Mouse (Mus musculus) large intestine, adult 2 months (tissue): ENCODE results near the gene Ddx5. TPM values are rescaled to one million over a fixed set of nuclear protein-coding genes. Genes with fewer than 3 reads are reported as not detected.
"Not testable (repeated sequence)": the region's sequence is repeated elsewhere in the genome, so short reads cannot be mapped to it uniquely, and the experiment has no call there.

Source experiments
- DNase-seq: peaks from one replicate; pipeline ENCODE4 v3.0.0-alpha.2; 2012; ENCODE audit warnings: low read depth, low spot score
- WGBS: fragments of 180-500 bp; shearing (Covaris S2); methylation state at CpG from one replicate; pipeline ENCODE4 v1.1.7; 2018; 5-methylcytosine and 5-hydroxymethylcytosine counted together
- polyA plus RNA-seq: library from polyadenylated mRNA; depleted of rRNA; stranded (reverse); fragments of >200 nt; gene quantifications from 2 replicates; pipeline ENCODE4 v1.2.3, GENCODE M21; 2012; rRNA removed

The Ddx5 gene
- 146 and 237 TPM in 2 replicates for polyA plus RNA-seq

DNA sequence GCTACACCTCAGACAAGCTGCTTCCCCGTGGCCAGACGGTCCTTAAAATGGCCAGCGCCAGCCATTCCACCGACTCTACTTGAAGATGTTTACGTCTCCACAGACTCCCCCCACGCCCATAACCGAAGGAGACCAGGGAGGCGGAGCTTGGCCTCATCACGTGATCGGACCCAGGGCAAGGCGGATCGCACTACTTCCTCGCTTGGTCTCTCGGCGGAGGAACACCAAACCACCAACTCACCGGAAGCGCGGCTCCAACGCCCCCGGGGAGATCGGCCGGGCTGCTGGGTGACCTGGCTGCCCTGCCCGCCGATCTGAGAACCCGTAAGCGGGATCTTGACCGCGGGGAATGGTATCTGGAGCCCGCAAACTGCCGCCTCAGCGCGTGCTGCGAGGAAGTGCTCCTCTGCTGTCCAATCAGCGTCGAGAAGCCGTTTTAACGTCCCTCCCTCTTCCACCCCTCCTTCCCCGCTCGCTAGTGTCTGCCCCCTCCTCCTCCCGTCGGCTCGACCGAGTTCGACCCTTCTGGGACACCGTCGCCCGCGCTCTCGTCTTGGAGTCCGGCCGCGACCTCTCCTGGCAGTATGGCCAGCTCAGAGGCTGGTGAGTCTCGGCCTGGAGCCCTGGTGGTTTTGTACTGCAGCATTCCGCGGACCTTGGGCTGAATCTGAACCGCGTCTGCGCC, at the start of gene Ddx5, which contains the start of gene Cep95:
Gene Ddx5, minus strand, starts transcription at position 411 of the 685 bp plus-strand sequence.
Gene Cep95, plus strand, starts transcription at position 478 of the 685 bp plus-strand sequence.
- DNase-seq = peak; percentile 93
- WGBS = under 1% methylated on average over 58 of the region's 58 CpGs

DNA sequence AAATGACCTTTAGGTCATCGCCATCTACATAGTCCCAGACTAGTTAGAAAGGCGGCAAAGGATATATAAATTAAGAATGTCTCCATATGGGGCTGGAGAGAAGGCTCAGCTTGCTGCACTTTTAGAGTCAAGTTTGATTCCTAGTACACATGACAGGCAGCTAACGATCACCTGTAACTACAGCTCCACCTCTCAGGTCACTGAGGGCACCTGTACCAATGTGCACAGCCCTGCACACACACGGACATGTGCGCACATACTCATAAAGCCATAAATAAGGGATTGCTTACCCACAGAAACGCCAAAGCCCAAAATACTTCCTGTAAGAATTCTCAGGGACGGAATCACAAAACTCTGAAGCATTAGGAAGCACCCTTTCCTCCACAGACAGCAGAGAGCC, 39.1 kb upstream of the Ddx5 start:
- WGBS = 42% methylated on average over 7 of the region's 7 CpGs
- no peak for DNase-seq

DNA sequence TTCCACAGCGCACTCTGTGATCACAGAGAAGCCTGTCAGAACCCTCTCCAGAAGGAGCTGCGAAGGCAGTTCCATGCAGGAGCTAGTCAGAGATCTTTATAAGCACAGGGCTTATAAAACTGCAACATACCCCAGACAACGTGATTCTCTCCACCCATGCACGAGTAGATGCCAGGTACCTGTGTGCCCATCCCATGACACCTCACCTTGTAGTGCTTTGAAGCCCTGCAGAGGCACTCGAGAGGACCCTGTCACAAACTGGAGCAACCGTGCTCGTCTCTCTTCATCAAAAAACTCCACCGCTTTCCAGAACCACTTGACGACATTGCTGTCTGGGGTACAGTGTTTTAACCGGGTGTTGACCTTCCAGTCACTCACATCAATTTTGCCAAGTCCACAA, 35.4 kb upstream of the Ddx5 start:
- no peak for DNase-seq
- 89% methylated on average over 10 of the region's 10 CpGs for WGBS

DNA sequence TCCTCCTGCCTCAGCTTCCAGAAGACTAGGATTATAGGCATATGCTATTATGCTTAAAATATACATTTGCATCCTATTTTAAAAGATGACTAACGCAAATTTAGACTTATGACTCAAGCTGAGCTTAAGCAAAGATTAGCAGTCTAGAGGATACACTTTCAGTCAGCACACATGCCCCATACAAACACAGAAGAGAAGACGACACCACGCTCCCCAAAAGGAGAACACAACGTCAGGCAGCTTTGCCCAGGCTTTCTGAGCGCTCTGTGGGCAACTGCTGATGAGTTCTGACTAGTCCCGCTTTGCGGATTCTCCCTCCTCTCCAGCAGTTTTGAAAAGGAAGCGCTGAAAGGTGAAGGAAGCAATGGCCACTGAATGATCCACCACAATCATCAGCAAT, 34.8 kb upstream of the Ddx5 start:
- DNase-seq = no peak
- WGBS = 95% methylated on average over 8 of the region's 8 CpGs

DNA sequence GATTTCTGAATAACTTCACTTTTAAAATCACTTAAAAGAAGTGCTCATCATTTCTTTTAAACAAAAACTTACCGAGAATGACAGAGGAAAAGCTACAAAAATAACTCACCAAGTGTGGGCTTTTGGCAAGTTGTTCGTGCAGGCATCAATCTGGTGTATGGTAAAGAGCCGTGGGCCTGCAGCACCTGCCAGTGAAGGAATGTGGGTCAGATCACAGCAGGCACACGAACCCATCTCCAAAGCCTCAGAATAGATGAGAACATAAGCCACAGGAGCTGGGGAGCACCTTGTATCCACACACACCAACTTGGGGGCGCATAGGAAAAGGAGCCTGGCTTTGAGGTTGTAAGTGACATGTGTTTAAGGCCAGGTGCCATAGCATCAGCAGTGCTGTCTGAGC, 33.9 kb upstream of the Ddx5 start:
- DNase-seq = no peak
- WGBS = 83% methylated on average over 5 of the region's 5 CpGs

DNA sequence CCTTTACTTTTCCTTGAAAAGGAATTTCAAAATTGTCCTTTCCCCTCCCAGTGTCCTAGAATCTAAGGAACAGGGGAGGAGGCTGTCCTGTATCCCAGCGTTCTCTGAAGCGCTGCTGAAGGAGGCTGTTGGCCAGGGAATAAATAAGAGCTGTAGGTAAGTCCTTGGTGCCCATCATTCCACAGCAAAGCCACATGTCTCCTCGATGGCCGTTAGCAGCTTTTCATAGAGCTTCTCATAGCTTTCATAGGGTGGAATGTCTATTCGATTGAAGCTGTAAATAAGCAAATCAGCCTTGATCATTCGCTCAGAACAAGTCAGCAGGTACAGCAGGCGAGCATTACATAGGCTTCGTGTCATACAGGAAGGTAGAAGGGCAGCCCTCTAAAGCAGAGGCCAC, 33.5 kb upstream of the Ddx5 start:
- 92% methylated on average over 8 of the region's 8 CpGs for WGBS
- no peak for DNase-seq

DNA sequence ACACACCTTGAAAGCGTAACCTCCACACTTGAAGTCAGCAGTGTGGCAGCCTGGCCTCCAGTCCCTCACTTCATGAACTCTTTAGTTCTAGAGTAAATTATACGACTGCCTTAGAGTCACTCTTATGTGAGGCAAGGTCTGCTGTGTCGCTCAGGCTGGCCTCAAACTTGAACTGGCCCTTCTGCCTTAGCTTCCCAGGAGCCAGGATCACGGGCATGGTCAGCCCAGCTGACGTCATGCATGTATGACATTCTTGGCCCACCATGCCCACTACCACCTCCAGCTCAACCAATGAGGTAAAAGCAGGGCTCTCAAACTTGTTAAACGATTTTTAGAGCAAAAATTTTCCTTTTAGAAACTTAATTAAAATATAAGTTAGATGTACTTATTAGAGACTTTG, 32.4 kb upstream of the Ddx5 start:
- DNase-seq = no peak
- WGBS = 82% methylated on average over 6 of the region's 6 CpGs

DNA sequence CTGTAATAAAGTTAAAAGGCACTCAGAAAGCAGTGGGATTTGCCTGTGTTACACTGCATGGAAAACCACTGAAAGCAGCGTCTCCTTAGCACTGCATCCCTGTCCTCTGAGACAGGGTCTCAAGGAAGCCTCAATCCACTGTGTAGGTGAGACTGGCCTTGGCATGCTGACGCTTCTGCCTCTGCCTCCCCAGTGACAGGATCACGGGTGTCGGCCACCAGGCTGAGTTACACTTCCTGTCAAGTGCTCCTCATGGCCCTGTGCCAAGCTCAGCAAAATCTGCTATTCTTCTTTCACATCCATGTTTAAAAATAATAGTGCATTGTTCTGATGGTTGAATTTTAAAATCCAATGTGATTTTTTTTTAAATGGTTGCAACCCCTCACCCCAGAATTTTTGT, 32.0 kb upstream of the Ddx5 start:
- WGBS = 48% methylated on average over 4 of the region's 4 CpGs
- DNase-seq = no peak

DNA sequence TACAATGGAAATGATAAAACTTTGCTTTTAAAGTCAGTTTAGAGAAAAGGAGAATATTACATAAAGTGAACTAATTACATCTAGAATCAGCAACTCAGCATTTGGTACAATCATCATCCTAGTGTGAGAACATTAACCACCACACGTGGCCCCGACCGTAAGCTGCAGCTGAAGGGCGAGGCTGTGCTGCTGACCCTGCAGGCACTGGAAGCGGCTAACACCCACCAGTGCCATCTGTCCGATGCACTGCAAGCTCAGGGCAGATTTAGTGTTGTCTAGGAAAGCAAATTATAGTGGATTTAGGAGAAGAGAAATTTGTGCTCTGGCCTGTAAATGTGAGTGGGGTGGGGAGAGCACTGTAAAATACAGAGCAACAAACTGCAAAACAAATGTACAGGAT, 31.3 kb upstream of the Ddx5 start:
- no peak for DNase-seq
- WGBS = 74% methylated on average over 6 of the region's 6 CpGs

DNA sequence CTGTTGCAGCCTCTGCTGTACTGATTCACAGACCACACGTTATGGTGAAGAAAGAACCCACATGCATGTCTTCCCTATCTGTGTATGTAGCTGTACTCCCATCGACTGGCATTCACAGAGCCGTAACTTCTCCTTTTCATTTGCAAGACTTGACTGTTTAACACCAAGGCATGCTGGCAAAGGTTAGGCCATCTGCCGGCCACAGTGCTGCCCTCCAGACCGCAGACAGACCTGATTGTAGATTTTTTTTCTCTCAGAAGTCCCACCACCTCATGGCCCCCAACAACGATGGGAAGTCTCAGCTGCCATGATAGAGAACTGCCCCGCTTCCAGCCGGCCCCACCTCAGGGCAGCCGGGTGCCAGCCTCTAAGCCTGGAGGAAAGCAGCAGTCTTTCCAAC, 30.6 kb upstream of the Ddx5 start:
- DNase-seq = no peak
- 85% methylated on average over 9 of the region's 9 CpGs for WGBS

DNA sequence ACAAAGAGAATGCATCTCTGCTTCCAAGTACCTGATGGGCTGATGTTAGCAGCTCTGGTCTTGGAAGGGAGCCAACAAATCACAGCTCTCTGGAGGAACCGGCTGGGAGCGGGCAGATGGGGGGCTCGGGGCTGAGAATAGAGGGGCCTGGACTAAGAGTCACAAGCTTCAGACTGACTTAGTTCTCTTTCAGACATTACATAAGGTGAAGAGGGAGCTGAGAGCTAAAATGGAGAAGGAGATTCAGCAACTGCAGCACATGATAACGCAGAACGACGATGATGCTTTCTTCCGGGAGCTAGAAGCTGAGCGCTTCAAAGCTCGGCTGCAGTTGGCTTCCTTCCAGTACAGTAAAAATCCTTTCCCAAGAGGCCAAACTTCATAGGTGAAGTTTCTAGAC, 29.4 kb upstream of the Ddx5 start:
- DNase-seq = no peak
- 25% methylated on average over 9 of the region's 9 CpGs for WGBS

DNA sequence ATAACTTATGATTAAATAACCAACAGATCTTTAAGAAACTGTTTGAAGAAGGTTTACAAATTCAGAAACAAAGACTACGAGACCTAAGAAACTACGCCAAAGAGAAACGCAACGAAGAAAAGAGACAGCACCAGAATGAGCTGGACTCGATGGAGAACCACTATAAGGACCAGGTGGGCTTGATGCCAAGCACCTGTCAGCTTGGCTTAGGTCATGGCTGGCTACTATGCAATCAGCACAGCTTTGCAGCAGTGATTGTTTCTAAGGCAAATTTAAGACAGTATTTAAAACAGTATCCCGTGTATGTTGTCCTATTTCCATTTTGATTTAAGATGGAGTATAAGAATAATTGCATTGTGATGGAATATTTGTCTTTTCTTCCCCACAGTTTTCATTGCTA, 28.8 kb upstream of the Ddx5 start:
- 72% methylated on average over 6 of the region's 6 CpGs for WGBS

DNA sequence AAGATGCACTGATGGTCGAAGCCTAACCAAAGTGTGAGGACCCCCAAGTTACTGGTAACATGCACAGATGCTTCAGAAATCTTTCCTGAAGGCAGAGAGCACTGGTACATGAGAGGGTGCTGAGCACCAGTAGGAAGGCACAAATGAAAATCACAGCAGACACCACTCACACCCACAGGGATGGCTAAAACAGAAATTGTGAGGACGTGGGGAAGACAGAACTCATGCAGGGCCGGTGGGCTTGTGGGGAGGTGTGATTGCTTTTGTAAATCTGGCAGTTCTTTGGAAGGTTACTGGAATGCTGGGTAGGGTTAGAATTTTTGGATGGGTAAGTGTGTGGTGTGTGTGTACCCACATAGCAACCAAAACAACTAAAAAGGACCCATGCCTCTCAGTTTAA, 28.2 kb upstream of the Ddx5 start:
- WGBS = 94% methylated on average over 3 of the region's 3 CpGs
- DNase-seq = no peak

More for the DNA sequence above, 28.8 kb upstream of the Ddx5 start:
- DNase-seq = no peak

DNA sequence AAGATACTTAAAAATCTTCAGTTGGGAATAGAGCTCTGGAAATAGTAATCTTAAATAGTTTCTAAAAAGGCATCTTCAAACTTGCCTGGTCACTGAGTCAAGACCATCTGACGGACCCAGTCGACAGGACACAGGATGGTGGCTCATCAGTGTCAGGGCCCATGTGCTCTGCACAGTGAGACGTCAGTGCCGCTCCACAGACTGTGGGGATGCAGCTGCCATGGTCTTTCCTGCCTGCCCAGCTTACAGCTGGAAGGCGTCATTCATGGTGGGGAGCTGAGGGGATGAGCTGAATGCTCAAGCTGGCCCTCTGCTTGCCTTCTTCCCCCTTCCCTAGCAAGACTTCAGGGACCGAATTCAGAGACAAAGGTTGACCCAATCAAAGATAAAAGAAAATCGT, 27.3 kb upstream of the Ddx5 start:
- 86% methylated on average over 7 of the region's 7 CpGs for WGBS
- no peak for DNase-seq

DNA sequence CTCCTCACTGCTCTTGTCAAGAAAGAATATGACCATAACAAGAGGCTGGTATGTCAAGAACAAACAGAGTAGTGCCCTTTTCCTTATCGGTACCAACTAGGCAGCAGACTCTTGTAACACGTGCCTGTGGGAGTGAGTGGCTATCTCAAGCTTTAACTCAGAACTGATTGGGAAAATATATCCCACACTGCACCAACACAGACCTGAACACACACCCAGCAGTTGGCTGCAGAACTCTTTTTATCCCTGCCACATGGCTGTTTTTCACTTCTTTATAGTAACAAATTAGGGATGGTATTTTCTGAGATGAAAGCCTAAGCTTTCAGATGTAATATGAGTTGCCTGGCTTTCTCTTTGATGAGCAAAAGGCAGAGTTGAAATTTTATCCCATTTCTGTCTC, 26.8 kb upstream of the Ddx5 start:
- DNase-seq = no peak
- 88% methylated on average over 2 of the region's 2 CpGs for WGBS

DNA sequence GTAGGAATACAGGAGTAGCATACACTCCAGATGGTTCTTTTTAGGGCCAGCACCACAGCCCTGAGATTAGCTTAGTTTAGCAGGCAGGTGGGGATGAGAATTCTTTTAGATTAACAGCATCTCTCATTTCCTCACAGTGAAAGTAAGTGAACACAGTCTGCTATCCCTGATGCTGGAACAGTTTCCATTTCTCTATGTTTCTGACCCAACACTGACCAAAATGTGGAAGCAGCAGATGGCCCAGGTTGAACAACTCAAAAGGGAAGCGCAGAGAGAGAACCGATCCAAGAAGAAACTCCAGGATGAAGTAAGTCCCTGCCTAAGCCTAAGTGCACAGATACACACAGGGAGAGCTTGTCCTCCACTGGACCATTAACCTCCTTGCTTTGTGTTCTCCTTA, 26.3 kb upstream of the Ddx5 start:
- DNase-seq = no peak
- WGBS = 84% methylated on average over 2 of the region's 2 CpGs

DNA sequence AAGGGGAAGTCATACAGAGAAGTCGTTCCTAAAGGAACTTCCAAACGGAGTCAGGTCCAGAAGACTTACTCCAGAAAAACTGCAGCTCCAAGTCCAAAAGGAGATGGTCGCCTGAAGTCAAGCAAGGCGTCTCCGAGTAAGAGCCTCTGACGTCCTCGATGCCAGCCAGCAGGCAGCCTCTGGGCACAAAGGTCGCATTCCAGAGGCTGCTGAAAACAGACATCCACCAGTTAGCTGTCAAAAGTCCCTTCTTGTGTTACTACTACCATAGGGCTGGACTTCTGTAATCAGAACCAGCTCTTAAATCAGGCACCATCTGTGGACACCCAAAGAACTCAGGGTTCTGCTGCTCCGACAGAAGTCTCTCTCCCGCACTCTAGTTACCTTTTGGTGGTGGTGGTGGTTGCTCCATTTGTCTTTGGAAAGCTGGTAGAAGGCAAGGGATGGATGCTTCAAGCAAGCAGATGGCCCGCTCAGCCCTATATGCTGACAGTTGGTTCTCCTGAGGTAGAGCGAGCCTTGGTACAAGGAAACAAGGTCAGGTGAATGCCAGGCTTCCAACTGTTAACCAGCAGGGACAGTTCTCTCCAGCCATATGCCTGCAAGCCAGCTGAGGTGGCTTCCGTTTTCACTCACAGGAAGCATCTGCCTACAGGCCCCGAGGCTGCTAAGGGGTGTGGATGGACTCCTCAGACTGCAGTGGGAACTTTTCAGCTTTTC, 25.8 kb upstream of the Ddx5 start:
- DNase-seq = no peak
- 79% methylated on average over 14 of the region's 14 CpGs for WGBS

DNA sequence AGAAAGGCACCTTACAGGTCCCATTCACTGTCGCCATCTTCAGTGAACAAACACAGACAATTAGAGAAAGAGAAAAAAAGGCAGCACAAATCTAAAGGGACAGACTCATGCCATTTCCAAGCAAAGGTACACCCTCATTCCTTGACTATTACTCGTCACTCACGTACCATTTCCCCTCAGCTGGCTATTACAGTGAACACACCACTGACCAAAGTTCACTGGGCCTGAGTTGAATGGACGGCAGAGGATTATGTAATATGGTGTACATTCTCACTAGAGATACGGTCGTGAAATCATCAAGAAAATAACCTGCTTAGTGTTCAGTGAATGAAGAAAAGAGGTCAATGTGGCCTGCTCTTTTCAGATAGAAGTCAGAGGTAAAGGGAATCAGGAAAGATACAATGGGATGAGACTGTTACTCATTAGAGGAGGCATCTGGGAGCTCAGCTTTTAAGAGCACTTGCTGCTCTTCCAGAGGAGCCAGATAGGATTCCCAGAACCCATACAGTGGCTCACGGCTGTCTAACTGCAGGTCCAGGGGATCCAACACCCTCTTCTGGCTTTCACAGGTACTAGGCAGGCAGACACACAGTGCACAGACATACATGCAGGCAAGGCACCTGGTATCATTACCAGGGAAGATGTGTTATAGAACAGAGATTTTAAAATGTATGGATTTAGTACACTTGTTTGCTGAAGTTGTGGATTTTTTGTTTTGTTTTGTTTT, 23.6 kb upstream of the Ddx5 start:
- no peak for DNase-seq
- 52% methylated on average over 7 of the region's 7 CpGs for WGBS

DNA sequence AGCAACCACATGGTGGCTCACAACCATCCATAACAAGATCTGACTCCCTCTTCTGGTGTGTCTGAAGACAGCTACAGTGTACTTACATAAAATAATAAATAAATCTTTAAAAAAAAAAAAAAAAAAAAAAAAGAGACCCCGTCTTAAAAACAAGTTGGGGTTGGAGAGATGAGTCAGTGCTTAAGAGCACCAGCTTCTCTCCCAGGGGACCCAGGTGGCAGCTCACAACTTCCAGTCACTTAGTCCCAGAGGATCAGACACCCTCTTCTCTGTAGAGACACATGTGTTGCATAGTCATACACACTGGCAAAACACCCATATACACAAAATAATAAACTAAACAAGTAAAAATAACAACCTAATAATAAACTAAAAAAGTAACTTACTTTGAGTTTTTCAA, 18.5 kb upstream of the Ddx5 start:
- DNase-seq = not testable (repeated sequence)

DNA sequence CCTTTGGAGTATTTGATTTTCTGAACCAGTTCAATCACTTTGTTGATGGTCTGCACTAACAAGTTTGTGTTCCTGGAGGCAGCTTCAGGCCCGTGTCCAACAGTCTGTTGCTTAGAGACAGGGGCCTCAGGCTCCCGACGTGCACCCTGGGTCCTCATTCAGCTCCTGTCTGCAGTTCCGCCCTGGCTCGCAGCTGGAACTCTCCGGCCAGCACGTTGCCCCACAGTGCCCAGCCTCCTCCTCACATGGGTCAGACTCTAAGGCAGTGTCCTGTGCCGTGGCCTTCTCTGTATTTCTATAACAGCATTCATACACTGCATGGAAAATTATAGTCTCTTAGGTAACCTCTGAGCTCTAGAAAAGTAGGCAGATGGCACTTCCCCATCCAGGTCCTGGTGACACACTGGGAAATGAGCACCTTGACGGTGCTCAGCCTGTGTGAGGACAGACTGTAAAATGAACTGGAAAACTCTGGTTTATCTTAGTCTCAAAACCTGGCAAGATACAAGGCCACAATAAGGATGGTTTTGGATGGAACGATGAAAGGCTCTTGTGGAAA, 13.2 kb upstream of the Ddx5 start:
- WGBS = 83% methylated on average over 10 of the region's 10 CpGs
- no peak for DNase-seq

More for the DNA sequence above, 18.5 kb upstream of the Ddx5 start:
- 100% methylated on average over 1 of the region's 1 CpGs for WGBS
